Mouse (Mus musculus): Measurements from ENCODE around the gene Spryd4.
"Not testable (repeated sequence)": the region's sequence is repeated elsewhere in the genome, so short reads cannot be mapped to it uniquely, and the experiment has no call there.

The Spryd4 gene

DNA sequence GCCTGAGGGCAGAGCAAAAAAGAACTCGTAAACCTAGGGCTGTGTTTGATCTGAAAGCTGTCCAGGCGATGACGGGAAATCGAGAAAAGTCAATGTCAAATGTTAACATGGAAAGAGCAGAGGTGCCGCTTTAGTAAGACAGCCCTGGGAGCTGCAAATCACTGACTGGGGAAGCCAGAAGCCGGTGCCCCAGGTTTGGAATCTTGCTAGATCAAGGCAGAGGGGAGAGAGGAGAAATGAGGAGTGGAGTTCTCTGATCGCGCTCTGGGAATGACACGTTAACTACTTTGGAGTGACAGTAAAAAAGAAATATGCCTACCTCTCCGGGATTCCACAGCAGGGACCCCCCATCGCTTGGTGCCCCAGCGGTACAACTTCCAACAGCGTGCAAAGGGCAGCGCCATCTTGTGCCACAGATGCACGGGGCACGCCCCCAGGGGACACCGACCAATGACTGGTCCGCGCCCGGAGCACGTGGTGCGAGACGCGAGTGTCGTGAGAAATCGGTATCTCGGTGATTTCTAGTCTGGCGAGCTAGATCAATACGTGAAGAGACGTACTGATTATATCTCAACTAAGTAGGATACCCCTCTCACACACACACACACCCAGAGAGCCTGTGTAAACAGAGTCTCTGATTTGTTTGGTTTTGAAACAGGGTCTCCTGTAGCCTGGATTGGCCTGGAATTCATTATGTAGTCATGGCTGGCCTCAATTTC is at the start of gene Spryd4:
Spryd4 (minus strand) TSS at position 418 of the 719 bp plus-strand sequence.
- DNase-seq (ENCODE audit: low read depth, low spot score): peak; percentile 95

DNA sequence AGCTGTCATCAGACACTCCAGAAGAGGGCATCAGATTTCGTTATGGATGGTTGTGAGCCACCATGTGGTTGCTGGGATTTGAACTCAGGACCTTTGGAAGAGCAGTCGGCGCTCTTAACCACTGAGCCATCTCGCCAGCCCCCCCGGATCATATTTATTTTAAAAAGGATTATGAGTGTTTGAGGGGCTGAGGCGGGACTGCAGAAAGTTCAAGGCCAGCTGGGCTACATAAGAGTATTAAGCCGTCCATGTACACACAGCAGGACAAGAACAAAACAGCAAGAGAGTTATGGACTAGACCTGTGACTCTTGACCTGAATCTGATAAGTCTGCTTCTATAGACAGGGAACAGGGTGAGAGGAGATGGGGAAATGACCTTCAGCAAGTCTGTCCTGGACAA is 48.8 kb upstream of the Spryd4 start:
- DNase-seq (ENCODE audit: low read depth, low spot score): not testable (repeated sequence)

DNA sequence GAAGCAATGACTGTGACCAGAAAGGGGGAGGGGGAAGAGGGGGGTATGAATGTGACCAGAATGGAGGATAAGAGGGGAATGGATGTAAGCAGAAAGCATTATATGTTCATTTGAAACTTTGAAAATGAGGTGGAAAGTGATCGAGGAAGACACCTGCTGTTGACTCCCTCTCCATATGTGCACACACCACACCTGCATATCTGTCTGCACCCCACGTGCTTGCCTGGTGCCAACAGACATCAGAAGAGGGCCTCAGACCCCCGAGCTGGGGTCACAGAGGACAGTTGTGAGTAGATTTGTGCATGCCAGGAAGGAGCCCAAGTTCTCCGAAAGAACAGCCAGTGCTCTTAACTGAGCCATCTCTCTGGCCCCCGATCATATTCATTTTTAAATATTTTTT is 48.3 kb upstream of the Spryd4 start:
- no peak for DNase-seq (ENCODE audit: low read depth, low spot score)

DNA sequence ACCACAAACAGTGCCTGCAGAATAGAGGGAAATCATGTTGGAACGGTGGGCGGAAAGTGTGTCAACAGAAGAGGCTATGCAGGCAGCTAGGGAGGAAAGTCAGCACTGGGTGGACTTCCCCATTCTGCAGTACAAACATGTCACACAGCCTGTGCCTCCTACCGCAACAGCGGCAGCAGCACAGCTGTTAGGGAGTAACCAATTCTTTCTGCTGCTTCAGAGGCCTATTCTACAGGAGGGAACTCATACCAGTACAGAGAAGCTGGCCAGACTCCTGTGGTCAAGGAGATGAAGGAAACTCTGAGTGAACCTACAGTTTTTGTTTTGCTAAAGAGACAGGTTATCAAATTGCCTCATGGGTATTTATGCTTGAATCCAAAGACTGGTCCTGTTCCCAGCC is 47.3 kb upstream of the Spryd4 start:
- DNase-seq (ENCODE audit: low read depth, low spot score): no peak

DNA sequence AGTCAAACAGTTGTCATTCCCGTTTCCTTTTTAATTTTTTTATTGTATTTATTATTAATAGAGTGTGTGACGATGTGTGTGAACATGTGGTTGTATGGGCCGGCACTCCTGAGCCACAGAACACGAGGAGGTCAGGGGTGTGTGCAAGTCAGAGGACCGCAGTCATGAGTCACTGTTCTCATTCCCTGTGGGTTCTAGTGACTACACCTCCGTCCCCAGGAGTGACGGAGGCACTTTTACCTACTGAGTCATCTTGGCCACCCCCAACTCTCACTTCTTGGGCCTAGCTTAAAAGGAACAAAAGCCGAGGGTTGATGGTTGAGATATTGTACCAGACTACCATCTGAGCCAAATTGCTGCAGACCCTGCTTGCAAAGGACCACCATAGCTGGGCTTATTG is 44.7 kb upstream of the Spryd4 start:
- DNase-seq (ENCODE audit: low read depth, low spot score): no peak

DNA sequence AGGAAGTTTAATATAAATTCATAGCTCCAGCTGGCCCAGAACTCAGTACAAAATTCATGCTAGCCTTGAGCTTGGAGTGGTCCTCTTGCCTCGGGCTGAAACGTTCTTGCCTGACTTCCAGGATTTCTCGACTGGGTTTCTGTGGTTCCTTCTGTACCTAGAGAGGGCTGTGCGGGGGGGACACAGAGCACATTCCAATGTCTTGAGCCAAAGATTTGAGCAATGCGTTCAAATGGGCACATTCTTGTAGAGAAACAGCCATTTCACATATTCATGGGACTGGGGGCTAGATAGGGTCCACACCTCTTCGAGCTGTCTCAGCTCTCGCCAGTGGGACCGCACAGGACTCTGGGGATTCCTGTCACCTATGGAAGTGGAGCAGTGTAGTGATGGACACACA is 44.3 kb upstream of the Spryd4 start:
- no peak for DNase-seq (ENCODE audit: low read depth, low spot score)

DNA sequence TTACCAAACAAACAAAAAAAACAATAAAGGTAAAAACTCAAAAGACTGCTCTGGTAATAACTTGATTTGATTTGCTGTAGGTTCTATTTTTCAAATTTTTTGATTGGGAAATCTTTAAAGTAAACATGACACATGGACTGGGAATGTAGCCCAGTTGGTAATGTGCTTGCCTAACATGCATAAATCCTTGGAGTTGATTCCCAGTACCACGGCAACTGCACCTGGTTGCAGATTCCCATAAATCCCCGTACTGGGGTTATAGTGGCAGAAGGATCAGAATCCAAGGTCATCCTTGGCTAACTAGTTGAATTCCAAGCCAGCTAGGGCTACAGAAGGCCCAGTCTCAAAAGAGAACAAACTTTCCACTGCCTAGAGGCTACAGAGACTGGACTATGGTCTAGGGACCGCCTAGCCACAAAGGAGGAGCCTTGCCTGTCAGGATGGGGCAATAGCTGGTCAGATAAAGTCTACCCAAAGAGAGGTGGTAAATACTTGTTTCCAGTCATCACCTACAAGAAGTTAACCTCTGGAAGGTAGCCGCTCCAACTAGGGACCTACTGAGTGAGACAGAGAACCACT is 42.2 kb upstream of the Spryd4 start, which contains the start of gene Apon:
Apon (plus strand) TSS at position 420 of the 579 bp plus-strand sequence.
- DNase-seq (ENCODE audit: low read depth, low spot score): no peak

DNA sequence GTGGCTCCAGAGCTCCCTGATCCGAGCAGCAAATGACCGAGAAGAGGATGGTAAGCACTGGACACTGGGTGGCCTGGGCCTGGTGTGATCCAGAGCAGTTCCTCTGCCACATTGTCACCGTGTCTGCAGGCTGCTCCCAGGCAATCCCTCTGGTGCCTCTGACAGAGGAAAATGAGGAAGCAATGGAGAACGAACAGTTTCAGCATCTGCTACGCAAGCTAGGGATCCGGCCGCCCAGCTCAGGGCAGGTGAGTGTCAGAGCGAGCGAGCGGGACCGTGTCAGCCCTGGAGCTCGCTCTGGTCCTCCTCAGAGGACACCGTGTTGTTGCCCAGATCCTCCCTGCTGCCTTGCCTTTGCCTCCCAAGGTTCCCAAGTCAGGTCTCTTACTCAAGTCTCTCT is 39.0 kb upstream of the Spryd4 start:
- no peak for DNase-seq (ENCODE audit: low read depth, low spot score)

DNA sequence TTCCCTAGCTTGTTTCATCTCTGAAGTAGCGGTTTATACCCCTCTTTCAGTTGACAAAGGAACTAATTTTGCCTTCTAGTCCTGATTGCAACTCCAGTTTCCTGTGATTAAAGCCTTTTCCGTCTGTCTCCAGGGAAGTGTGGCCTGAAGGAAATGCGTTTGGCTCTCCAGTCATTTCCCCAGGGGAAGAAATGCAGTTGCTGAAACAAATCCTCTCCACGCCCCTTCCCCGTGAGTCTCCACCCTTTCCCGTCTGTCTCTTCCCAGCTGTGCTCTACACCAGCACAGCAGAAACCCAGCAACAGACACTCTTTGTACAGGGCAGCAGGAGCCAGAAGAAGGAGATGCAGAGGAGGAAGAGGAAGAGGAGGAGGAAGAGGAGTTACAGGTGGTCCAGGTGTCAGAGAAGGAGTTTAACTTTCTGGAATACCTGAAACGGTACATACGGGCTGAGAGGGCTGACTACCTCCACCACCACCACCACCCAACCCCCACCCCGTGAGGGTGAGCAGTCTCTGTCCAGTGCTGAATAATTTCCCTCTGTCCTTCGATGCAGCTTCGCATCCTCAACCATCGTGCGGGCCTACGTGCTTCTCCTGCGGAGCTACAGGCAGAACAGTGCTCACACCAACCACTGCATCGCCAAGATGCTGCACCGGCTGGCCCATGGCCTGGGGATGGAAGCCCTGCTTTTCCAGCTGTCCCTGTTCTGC is 35.6 kb upstream of the Spryd4 start:
- DNase-seq (ENCODE audit: low read depth, low spot score): peak; percentile 85

DNA sequence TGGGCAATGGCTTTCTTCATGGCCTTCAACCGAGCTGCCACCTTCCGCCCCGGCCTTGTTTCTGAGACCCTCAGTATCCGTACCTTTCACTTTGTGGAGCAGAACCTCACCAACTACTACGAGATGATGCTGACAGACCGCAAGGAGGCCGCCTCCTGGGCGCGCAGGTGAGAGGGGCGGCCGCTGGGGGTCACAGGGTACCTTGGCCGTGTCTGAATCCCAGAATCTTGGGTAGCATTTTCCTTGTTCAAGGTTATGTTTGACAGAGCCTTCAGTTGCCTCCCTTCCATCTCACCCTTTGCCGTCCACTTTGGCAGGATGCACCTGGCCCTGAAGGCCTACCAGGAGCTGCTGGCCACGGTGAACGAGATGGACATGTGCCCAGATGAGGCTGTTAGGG is 32.5 kb upstream of the Spryd4 start:
- DNase-seq (ENCODE audit: low read depth, low spot score): no peak

DNA sequence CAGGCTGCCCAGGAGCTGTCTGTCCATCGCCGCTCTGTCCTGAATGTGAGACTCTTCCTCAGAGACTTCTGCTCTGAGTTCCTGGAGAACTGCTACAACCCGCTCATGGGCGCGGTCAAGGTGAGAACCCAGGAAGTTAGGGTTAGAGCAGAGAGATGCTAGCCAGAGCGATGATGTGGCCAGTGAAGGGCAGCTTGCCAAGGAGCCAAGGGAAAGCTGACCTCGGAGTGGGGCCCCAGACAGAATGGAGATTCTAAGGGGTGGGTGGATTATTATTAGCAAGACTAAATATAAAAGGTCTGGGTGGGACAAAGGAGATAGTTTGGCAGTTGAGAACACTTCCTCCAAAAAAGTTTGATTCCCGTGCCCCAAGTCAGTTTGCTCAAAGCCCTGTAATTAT is 31.6 kb upstream of the Spryd4 start:
- DNase-seq (ENCODE audit: low read depth, low spot score): no peak

DNA sequence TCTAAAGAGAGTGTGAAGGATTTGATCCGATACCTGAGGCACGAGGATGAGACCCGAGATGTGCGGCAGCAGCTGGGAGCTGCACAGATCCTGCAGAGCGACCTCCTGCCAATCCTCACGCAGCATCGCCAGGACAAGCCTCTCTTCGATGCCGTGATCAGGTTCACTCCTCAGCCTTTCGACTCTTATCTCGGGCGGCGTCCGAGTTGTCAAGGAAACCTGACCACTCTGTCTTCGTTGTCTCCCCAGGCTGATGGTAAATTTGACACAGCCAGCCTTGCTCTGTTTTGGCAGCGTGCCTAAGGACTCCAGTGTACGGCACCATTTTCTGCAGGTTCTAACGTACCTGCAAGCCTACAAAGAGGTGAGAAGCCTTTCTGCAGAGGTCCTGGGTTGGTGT is 28.5 kb upstream of the Spryd4 start:
- DNase-seq (ENCODE audit: low read depth, low spot score): no peak

DNA sequence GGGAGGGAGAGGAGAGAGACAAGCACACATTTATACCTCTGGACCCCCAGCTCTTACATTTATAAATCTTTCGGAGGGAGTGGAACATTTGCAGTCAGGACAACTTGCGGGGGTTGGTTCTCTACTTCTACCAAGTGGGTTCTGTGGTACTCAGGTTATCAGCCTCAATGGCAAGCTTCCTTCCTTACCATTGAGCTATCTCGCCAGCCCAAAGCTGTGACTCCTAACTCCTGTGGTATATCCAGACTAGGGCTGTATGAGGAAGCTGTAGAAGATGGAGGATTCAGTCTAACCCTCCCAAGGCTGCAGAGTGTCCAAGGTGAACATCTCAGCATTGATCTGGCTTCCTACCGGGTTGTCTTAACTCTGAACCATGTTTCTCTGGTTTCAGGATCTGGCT is 27.5 kb upstream of the Spryd4 start:
- DNase-seq (ENCODE audit: low read depth, low spot score): no peak

DNA sequence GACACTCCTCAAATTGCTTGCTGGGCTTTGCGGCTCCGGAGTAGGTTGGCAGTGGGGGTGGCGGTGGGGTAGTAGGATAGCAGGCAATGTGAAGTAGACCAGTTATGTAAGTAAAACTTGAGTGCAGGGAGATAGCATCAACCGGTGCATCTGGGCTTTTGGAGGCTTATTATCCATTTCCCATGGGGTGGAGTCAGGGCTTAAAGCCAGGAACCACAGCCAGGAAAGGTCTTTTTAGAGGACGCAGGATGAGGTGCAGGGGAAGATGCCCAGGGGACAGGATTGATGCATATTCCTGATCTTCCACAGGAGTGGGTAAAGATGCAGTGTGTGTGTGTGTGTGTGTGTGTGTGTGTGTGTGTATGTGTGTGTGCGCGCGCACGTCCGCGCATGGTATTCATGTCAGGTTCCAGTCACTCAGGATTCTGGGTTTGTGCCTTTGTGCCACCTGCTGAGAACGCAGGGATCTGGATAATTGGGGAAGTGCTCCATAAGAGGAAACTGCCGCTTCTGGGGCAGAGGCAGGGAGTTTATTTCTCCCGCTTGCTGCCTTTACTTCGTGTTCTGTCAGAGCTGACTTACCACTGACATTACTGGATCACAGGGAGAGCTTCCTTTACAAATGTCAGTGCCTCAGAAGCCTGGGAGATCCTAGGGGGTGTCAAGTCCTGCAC is 26.3 kb upstream of the Spryd4 start:
- no peak for DNase-seq (ENCODE audit: low read depth, low spot score)

DNA sequence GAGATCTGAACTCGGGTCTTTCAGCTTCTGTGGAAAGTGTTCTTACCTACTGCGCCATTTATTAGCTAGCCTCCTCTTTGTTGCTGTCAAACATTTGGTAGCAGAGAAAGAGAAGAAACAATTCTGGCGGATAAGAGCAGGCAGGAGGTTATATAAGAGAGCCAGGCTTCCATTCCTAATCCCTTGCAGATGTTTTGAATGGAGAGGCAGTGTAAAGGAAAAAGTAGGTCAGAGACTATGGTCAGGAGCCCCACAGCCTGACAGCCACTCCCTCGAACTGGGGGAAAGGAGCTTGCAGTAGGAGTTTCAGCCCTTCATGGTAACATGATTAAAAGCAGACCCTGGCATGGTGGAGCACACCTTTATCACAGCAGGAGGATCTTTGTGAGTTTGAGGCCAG is 24.7 kb upstream of the Spryd4 start:
- no peak for DNase-seq (ENCODE audit: low read depth, low spot score)

DNA sequence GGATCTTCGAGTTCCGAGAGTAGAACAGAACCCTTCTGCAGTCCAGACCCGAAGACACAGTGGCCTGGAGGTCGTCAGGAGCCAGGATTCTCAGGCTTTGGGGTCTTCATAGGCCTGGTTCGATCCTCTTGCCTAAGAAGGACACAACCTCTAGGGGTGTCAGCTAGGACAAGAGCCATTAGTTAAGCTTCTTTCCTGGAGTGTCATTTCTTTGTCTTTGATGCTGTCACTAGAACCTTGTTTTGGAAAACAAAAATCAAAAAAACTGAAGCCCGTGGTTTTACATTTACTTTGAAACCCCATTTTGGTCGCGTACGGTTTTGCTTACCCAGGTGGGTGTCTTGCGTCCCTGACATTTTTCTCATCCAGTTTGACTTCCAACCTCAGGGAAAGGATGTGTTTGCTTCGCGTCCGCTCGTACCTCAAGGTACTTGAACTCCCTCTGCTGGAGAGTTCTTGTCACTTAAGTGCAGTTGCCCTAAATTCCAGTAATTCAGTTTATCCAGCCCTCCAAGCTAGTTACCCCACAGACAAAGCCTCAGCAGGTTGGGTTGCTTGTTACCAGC is 20.9 kb upstream of the Spryd4 start:
- DNase-seq (ENCODE audit: low read depth, low spot score): peak; percentile 92

DNA sequence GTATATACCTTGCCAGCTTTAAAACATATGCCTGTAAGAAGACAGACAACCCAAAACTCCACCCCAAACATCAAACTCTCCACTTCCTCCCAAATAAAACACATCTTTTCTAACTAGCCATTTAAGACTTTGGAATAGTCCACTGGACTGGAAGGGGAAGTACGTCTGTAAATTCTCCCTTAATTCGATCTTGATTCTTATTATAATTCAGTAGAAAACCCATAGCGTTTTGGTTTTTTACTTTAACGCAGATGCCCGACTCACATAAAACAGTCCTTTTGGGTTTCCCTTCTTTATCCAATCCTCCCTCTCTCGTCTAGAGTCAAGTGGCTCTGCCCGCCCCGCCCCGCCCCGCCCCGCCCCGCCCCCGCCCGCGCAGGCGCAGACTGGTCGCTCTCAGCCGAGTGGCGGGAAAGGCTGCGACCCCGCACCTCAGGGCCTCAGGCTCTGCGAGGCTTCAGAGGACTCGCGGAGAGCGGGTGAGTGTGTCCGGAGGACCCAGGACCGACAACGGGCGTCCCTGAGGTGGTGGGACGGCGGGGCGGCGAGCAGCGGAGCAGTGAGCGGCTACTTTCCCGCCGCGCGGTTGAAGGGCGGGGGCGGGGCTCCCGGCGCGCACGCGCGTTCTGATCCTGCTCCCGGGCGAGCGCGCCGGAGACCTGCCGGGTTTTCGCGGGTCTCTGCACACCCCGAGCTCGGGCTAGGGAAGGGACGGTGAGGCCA is 20.3 kb upstream of the Spryd4 start, which contains the start of gene Timeless:
Timeless (plus strand) TSS at position 369 of the 723 bp plus-strand sequence.
- DNase-seq (ENCODE audit: low read depth, low spot score): peak; percentile 66

DNA sequence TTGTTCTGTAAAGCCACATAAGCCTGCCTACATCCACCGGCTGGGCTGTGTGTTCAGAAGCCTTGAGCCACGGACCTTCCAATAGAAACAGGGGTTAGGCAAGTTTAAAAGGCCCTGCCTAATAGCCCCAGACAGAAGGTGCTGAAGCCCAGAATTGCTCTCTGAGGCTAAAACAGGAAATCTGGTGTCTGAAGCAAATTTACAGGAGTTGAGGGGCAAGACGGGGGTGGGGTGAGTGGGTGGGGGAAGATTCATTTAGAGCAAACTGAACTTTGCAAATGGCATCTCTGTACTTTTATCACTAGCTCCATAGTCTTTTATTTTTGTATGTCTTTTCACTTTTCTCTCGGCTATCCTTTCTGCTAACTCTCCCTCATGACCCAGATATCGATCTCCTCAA is 19.5 kb upstream of the Spryd4 start:
- no peak for DNase-seq (ENCODE audit: low read depth, low spot score)

DNA sequence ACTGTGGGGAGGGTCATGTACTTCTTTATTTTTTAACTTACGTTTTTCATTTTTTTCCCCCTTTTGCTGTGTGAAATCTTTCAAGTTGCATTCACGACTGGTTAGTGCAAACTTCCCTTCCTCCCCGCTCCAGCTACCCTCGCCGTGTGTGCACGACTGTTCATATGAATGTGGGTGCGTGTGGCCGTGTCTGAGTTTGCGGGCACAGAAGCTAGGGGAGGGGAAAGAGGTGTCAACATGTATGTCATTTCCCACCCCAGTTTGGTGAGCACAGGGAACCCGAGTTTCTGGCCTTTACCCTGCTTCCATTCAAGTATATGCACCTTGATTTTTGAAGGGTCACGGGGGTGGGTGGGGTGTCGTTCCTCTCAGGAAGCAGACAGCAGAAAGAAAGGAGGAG is 19.0 kb upstream of the Spryd4 start:
- DNase-seq (ENCODE audit: low read depth, low spot score): no peak

DNA sequence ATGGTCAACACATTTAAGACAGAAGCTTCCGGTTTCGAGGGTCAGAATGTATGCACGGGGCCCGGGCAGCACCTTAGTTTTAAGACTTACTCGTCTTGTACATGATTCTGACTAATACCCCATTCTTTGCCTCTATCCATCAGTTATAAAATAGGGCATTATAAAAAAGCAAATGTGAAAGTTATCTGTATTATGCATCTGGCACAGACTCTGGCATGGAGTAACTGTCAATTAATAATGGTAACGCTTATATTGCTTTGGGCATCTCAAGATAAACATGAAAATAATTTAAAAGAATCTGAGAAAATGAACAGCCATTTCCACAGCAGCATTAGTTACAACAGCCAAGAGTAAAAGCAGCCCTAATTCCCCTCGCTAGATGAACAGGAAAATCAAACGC is 16.4 kb upstream of the Spryd4 start:
- DNase-seq (ENCODE audit: low read depth, low spot score): no peak

DNA sequence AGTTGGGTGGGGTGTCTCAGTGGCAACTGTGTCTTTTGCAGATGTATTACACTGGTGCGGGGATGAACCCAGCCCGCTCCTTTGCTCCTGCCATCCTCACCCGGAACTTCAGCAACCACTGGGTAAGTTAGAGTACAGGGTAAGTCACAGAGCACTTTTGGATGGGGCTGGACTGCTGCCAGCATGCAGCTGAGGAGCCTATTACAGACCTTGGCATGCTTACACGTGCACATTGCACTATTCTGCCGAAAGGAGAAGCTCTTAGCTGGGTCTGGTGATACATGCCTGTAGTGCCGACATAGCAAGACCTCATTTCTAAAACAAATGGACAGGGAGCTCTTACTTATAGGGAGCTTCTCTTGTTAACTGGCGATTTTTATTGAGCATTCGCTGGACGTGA is 16.0 kb upstream of the Spryd4 start:
- no peak for DNase-seq (ENCODE audit: low read depth, low spot score)

All from ES-CJ7 (cell line).